Mouse (Mus musculus) erythroblast, embryonic 14.5 days (primary cell): ENCODE results near the gene Nav2.

Experiments used
- GATA1 ChIP-seq: IDR thresholded peaks from 2 replicates; pipeline ENCODE4 v1.6.1; 2012; ENCODE audit warnings: low read length, inconsistent platforms, mixed read lengths
- TAL1 ChIP-seq: IDR thresholded peaks from 3 replicates; pipeline ENCODE4 v1.6.1; 2012; ENCODE audit warnings: low read length, inconsistent platforms, mixed read lengths

GRCm38 (mm10) chr7:48864671-48865458, 43.7 kb upstream of the Nav2 start:
- TF ChIP-seq TAL1: no peak
- no peak for TF ChIP-seq GATA1
